Mouse (Mus musculus): ENCODE results near the gene Scnn1a. TPM values are rescaled to one million over a fixed set of nuclear protein-coding genes. Genes with fewer than 3 reads are reported as not detected.
A peak's percentile ranks its signal among the peaks of the same experiment; 100 is the strongest.
"Not testable (repeated sequence)": the region's sequence is repeated elsewhere in the genome, so short reads cannot be mapped to it uniquely, and the experiment has no call there.

Scnn1a gene
- polyA plus RNA-seq, 1 experiment from 2014 or later, result 1.1 TPM

GRCm38 (mm10) chr6:125304408-125304807, 16.1 kb upstream of the Scnn1a start:
- not testable (repeated sequence) for H3K9me3 ChIP-seq (replicated peaks; ENCODE audit: control insufficient read depth, low read length, poor library complexity, severe bottlenecking); H3K36me3 ChIP-seq (ENCODE audit: control insufficient read depth, insufficient read depth, low read length); H3K4me2 ChIP-seq (ENCODE audit: low read length); H3K4me3 ChIP-seq (ENCODE audit: low read depth, low read length); ATAC-seq; H3K9ac ChIP-seq (ENCODE audit: low read depth, low read length); H3K27me3 ChIP-seq (ENCODE audit: control insufficient read depth, insufficient read depth, low read depth, low read length); H3K27ac ChIP-seq (ENCODE audit: low read length); H3K4me1 ChIP-seq (ENCODE audit: control insufficient read depth, insufficient read depth, low read length)
- WGBS, result 89% methylated on average over 7 of the region's 7 CpGs

- WGBS, result 98% methylated on average over 6 of the region's 6 CpGs
- H3K27me3 ChIP-seq (ENCODE audit: control insufficient read depth, insufficient read depth, low read depth, low read length), result no peaks in the 10 kb centered on the region
- H3K27ac ChIP-seq (ENCODE audit: low read length), result no peak overlapping the region
Measured at GRCm38 (mm10) chr6:125305465-125305864, 15.0 kb upstream of the Scnn1a start.

GRCm38 (mm10) chr6:125307091-125307490, 13.4 kb upstream of the Scnn1a start:
- no peak for ATAC-seq
- Histone ChIP-seq H3K27me3 (ENCODE audit: control insufficient read depth, insufficient read depth, low read depth, low read length) (no peaks in the 10 kb centered on the region), H3K4me1 (ENCODE audit: control insufficient read depth, insufficient read depth, low read length) (no peaks in the 10 kb centered on the region), H3K4me2 (ENCODE audit: low read length) (no peak overlapping the region), H3K9me3 (replicated peaks; ENCODE audit: control insufficient read depth, low read length, poor library complexity, severe bottlenecking) (no peaks in the 10 kb centered on the region), H3K36me3 (ENCODE audit: control insufficient read depth, insufficient read depth, low read length) (no peaks in the 10 kb centered on the region), H3K9ac (ENCODE audit: low read depth, low read length) (no peak overlapping the region), H3K27ac (ENCODE audit: low read length) (no peak overlapping the region), H3K4me3 (ENCODE audit: low read depth, low read length) (no peak overlapping the region)
- WGBS, result 94% methylated on average over 5 of the region's 5 CpGs

More at GRCm38 (mm10) chr6:125305465-125305864, 15.0 kb upstream of the Scnn1a start:
- no peak overlapping the region for H3K9ac ChIP-seq (ENCODE audit: low read depth, low read length)
- no peak overlapping the region for H3K4me2 ChIP-seq (ENCODE audit: low read length)
- no peaks in the 10 kb centered on the region for H3K36me3 ChIP-seq (ENCODE audit: control insufficient read depth, insufficient read depth, low read length)
- ATAC-seq, result no peak
- H3K9me3 ChIP-seq (replicated peaks; ENCODE audit: control insufficient read depth, low read length, poor library complexity, severe bottlenecking), result no peaks in the 10 kb centered on the region
- no peak overlapping the region for H3K4me3 ChIP-seq (ENCODE audit: low read depth, low read length)
- no peaks in the 10 kb centered on the region for H3K4me1 ChIP-seq (ENCODE audit: control insufficient read depth, insufficient read depth, low read length)

- Histone ChIP-seq H3K9ac (ENCODE audit: low read depth, low read length) (no peak overlapping the region), H3K4me1 (ENCODE audit: control insufficient read depth, insufficient read depth, low read length) (peaks cover 9% of the 10 kb centered on the region), H3K36me3 (ENCODE audit: control insufficient read depth, insufficient read depth, low read length) (no peaks in the 10 kb centered on the region), H3K9me3 (replicated peaks; ENCODE audit: control insufficient read depth, low read length, poor library complexity, severe bottlenecking) (no peaks in the 10 kb centered on the region), H3K4me3 (ENCODE audit: low read depth, low read length) (no peak overlapping the region), H3K27me3 (ENCODE audit: control insufficient read depth, insufficient read depth, low read depth, low read length) (no peaks in the 10 kb centered on the region), H3K27ac (ENCODE audit: low read length) (no peak overlapping the region), H3K4me2 (ENCODE audit: low read length) (no peak overlapping the region)
- 9% methylated on average over 13 of the region's 13 CpGs for WGBS
- no peak for ATAC-seq
Measured at GRCm38 (mm10) chr6:125308921-125309320, 11.5 kb upstream of the Scnn1a start.

- H3K36me3 ChIP-seq (ENCODE audit: control insufficient read depth, insufficient read depth, low read length), result no peaks in the 10 kb centered on the region
- 29% methylated on average over 5 of the region's 5 CpGs for WGBS
- no peak overlapping the region for H3K4me3 ChIP-seq (ENCODE audit: low read depth, low read length)
- H3K27me3 ChIP-seq (ENCODE audit: control insufficient read depth, insufficient read depth, low read depth, low read length), result no peaks in the 10 kb centered on the region
- no peak overlapping the region for H3K9ac ChIP-seq (ENCODE audit: low read depth, low read length)
- no peak for ATAC-seq
- H3K4me1 ChIP-seq (ENCODE audit: control insufficient read depth, insufficient read depth, low read length), result peaks cover 13% of the 10 kb centered on the region
- no peak overlapping the region for H3K4me2 ChIP-seq (ENCODE audit: low read length)
- H3K27ac ChIP-seq (ENCODE audit: low read length), result no peak overlapping the region
- H3K9me3 ChIP-seq (replicated peaks; ENCODE audit: control insufficient read depth, low read length, poor library complexity, severe bottlenecking), result no peaks in the 10 kb centered on the region
Measured at GRCm38 (mm10) chr6:125309406-125309805, 11.1 kb upstream of the Scnn1a start.

GRCm38 (mm10) chr6:125312171-125312570, 8.3 kb upstream of the Scnn1a start:
- no peak overlapping the region for H3K27ac ChIP-seq (ENCODE audit: low read length)
- no peak overlapping the region for H3K9ac ChIP-seq (ENCODE audit: low read depth, low read length)
- 93% methylated on average over 9 of the region's 9 CpGs for WGBS
- ATAC-seq, result no peak
- no peak overlapping the region for H3K4me3 ChIP-seq (ENCODE audit: low read depth, low read length)
- no peaks in the 10 kb centered on the region for H3K27me3 ChIP-seq (ENCODE audit: control insufficient read depth, insufficient read depth, low read depth, low read length)
- H3K4me2 ChIP-seq (ENCODE audit: low read length), result peak overlapping the region; percentile 55; the same call in 1 of the 2 replicates
- H3K9me3 ChIP-seq (replicated peaks; ENCODE audit: control insufficient read depth, low read length, poor library complexity, severe bottlenecking), result no peaks in the 10 kb centered on the region
- H3K4me1 ChIP-seq (ENCODE audit: control insufficient read depth, insufficient read depth, low read length), result peaks cover 13% of the 10 kb centered on the region
- no peaks in the 10 kb centered on the region for H3K36me3 ChIP-seq (ENCODE audit: control insufficient read depth, insufficient read depth, low read length)

- WGBS, result 73% methylated on average over 22 of the region's 22 CpGs
- Histone ChIP-seq H3K9me3 (replicated peaks; ENCODE audit: control insufficient read depth, low read length, poor library complexity, severe bottlenecking) (no peaks in the 10 kb centered on the region), H3K4me3 (ENCODE audit: low read depth, low read length) (peak overlapping the region; percentile 31), H3K4me2 (ENCODE audit: low read length) (peak overlapping the region; percentile 55), H3K27me3 (ENCODE audit: control insufficient read depth, insufficient read depth, low read depth, low read length) (no peaks in the 10 kb centered on the region), H3K27ac (ENCODE audit: low read length) (no peak overlapping the region), H3K36me3 (ENCODE audit: control insufficient read depth, insufficient read depth, low read length) (no peaks in the 10 kb centered on the region), H3K4me1 (ENCODE audit: control insufficient read depth, insufficient read depth, low read length) (peaks cover 13% of the 10 kb centered on the region), H3K9ac (ENCODE audit: low read depth, low read length) (peak overlapping the region; percentile 66; the same call in 1 of the 2 replicates)
- ATAC-seq, result peak; percentile 8; the same call in 1 of the 2 replicates
Measured at GRCm38 (mm10) chr6:125312581-125313355, 7.7 kb upstream of the Scnn1a start.

GRCm38 (mm10) chr6:125313546-125314230, 6.8 kb upstream of the Scnn1a start, which contains the start of gene Ltbr:
TSS of gene Ltbr (minus strand) at chr6:125313885.
- peak within 1 kb of the TSS; percentile 31 for H3K4me3 ChIP-seq (ENCODE audit: low read depth, low read length)
- WGBS, result 1% methylated on average over 31 of the region's 46 CpGs
- H3K27me3 ChIP-seq (ENCODE audit: control insufficient read depth, insufficient read depth, low read depth, low read length), result no peaks in the 10 kb centered on the region
- peak within 1 kb of the TSS; percentile 55 for H3K4me2 ChIP-seq (ENCODE audit: low read length)
- H3K9me3 ChIP-seq (replicated peaks; ENCODE audit: control insufficient read depth, low read length, poor library complexity, severe bottlenecking), result no peaks in the 10 kb centered on the region
- peaks cover 13% of the 10 kb centered on the region for H3K4me1 ChIP-seq (ENCODE audit: control insufficient read depth, insufficient read depth, low read length)
- no peaks in the 10 kb centered on the region for H3K36me3 ChIP-seq (ENCODE audit: control insufficient read depth, insufficient read depth, low read length)
- peak within 1 kb of the TSS; percentile 66 for H3K9ac ChIP-seq (ENCODE audit: low read depth, low read length)
- no peak within 1 kb of the TSS for H3K27ac ChIP-seq (ENCODE audit: low read length)
- ATAC-seq, result peak; percentile 47

GRCm38 (mm10) chr6:125314231-125314563, 6.3 kb upstream of the Scnn1a start:
- 46% methylated on average over 7 of the region's 7 CpGs for WGBS
- Histone ChIP-seq H3K4me2 (ENCODE audit: low read length) (peak overlapping the region; percentile 55), H3K4me3 (ENCODE audit: low read depth, low read length) (peak overlapping the region; percentile 31; the same call in 1 of the 2 replicates), H3K9me3 (replicated peaks; ENCODE audit: control insufficient read depth, low read length, poor library complexity, severe bottlenecking) (no peaks in the 10 kb centered on the region), H3K27ac (ENCODE audit: low read length) (no peak overlapping the region), H3K9ac (ENCODE audit: low read depth, low read length) (peak overlapping the region; percentile 66), H3K4me1 (ENCODE audit: control insufficient read depth, insufficient read depth, low read length) (peaks cover 13% of the 10 kb centered on the region), H3K36me3 (ENCODE audit: control insufficient read depth, insufficient read depth, low read length) (no peaks in the 10 kb centered on the region), H3K27me3 (ENCODE audit: control insufficient read depth, insufficient read depth, low read depth, low read length) (no peaks in the 10 kb centered on the region)
- peak; percentile 38 for ATAC-seq
